Mouse (Mus musculus): Measurements from ENCODE around the gene Lman2. TPM values are rescaled to one million over a fixed set of nuclear protein-coding genes. Genes with fewer than 3 reads are reported as not detected.

Lman2 gene
- polyA plus RNA-seq, 1 experiment from 2014 or later = 100 TPM

GRCm38 (mm10) chr13:55398088-55398487 is 35.5 kb upstream of the Lman2 start, which contains the start of gene Slc34a1:
Slc34a1 (plus strand) TSS chr13:55398187.
- no peaks in the 10 kb centered on the region for H3K9me3 ChIP-seq
- H3K27ac ChIP-seq = no peak within 1 kb of the TSS
- no peak within 1 kb of the TSS for H3K4me3 ChIP-seq
- no peak within 1 kb of the TSS for H3K9ac ChIP-seq
- H3K4me2 ChIP-seq (replicated peaks) = no peak within 1 kb of the TSS
- no peaks in the 10 kb centered on the region for H3K36me3 ChIP-seq
- H3K27me3 ChIP-seq = no peaks in the 10 kb centered on the region
- 75% methylated on average over 1 of the region's 1 CpGs for WGBS
- no peak for ATAC-seq (ENCODE audit: insufficient number of reproducible peaks, insufficient read depth, low FRiP score, low TSS enrichment)
- 0 out of 2 replicates have a peak, but pooled peaks cover 3% of the 10 kb centered on the region for H3K4me1 ChIP-seq

- Histone ChIP-seq H3K9me3 (no peaks in the 10 kb centered on the region), H3K27me3 (no peaks in the 10 kb centered on the region), H3K4me2 (replicated peaks) (no peak overlapping the region), H3K36me3 (no peaks in the 10 kb centered on the region), H3K9ac (no peak overlapping the region), H3K4me3 (no peak overlapping the region), H3K4me1 (0 out of 2 replicates have a peak, but pooled peaks cover 3% of the 10 kb centered on the region), H3K27ac (no peak overlapping the region)
- 68% methylated on average over 4 of the region's 4 CpGs for WGBS
- ATAC-seq (ENCODE audit: insufficient number of reproducible peaks, insufficient read depth, low FRiP score, low TSS enrichment) = no peak
These were observed 30.4 kb upstream of the Lman2 start for GRCm38 (mm10) chr13:55392933-55393332.

- Histone ChIP-seq H3K9ac (no peak overlapping the region), H3K27me3 (no peaks in the 10 kb centered on the region), H3K4me1 (0 out of 2 replicates have a peak, but pooled peaks cover 3% of the 10 kb centered on the region), H3K4me2 (replicated peaks) (no peak overlapping the region), H3K27ac (no peak overlapping the region), H3K4me3 (no peak overlapping the region), H3K9me3 (no peaks in the 10 kb centered on the region), H3K36me3 (no peaks in the 10 kb centered on the region)
- ATAC-seq (ENCODE audit: insufficient number of reproducible peaks, insufficient read depth, low FRiP score, low TSS enrichment) = no peak
- WGBS = 67% methylated on average over 1 of the region's 1 CpGs
These were observed 29.0 kb upstream of the Lman2 start for GRCm38 (mm10) chr13:55391626-55392029.

- H3K27ac ChIP-seq = no peak overlapping the region
- 80% methylated on average over 3 of the region's 3 CpGs for WGBS
- ATAC-seq (ENCODE audit: insufficient number of reproducible peaks, insufficient read depth, low FRiP score, low TSS enrichment) = no peak
- no peaks in the 10 kb centered on the region for H3K36me3 ChIP-seq
- no peaks in the 10 kb centered on the region for H3K9me3 ChIP-seq
- H3K4me2 ChIP-seq (replicated peaks) = no peak overlapping the region
- H3K27me3 ChIP-seq = no peaks in the 10 kb centered on the region
- H3K9ac ChIP-seq = no peak overlapping the region
- no peaks in the 10 kb centered on the region for H3K4me1 ChIP-seq
- no peak overlapping the region for H3K4me3 ChIP-seq
These were observed 28.1 kb upstream of the Lman2 start for GRCm38 (mm10) chr13:55390644-55391043.

- Histone ChIP-seq H3K4me3 (no peak overlapping the region), H3K27me3 (peaks cover 48% of the 10 kb centered on the region), H3K36me3 (no peaks in the 10 kb centered on the region), H3K4me1 (peaks cover 4% of the 10 kb centered on the region), H3K4me2 (replicated peaks) (no peak overlapping the region), H3K27ac (no peak overlapping the region), H3K9ac (no peak overlapping the region), H3K9me3 (no peaks in the 10 kb centered on the region)
- 68% methylated on average over 4 of the region's 4 CpGs for WGBS
- ATAC-seq (ENCODE audit: insufficient number of reproducible peaks, insufficient read depth, low FRiP score, low TSS enrichment) = no peak
These were observed 19.2 kb upstream of the Lman2 start for GRCm38 (mm10) chr13:55381790-55382189.

- Histone ChIP-seq H3K36me3 (no peaks in the 10 kb centered on the region), H3K27ac (no peak overlapping the region), H3K4me1 (peaks cover 4% of the 10 kb centered on the region), H3K27me3 (peaks cover 57% of the 10 kb centered on the region), H3K9ac (peak overlapping the region; percentile 34; the same call in 1 of the 2 replicates), H3K4me2 (replicated peaks) (peak overlapping the region; percentile 38), H3K4me3 (peak overlapping the region; percentile 17; the same call in 1 of the 2 replicates), H3K9me3 (no peaks in the 10 kb centered on the region)
- peak; percentile 64; the same call in 1 of the 2 replicates for ATAC-seq (ENCODE audit: insufficient number of reproducible peaks, insufficient read depth, low FRiP score, low TSS enrichment)
- WGBS = 7% methylated on average over 32 of the region's 32 CpGs
These were observed 16.5 kb upstream of the Lman2 start for GRCm38 (mm10) chr13:55378907-55379580.

GRCm38 (mm10) chr13:55375877-55376276 is 13.3 kb upstream of the Lman2 start:
- Histone ChIP-seq H3K4me2 (replicated peaks) (no peak overlapping the region), H3K27me3 (peaks cover 51% of the 10 kb centered on the region), H3K9me3 (no peaks in the 10 kb centered on the region), H3K27ac (no peak overlapping the region), H3K36me3 (no peaks in the 10 kb centered on the region), H3K4me3 (no peak overlapping the region), H3K9ac (no peak overlapping the region), H3K4me1 (peaks cover 4% of the 10 kb centered on the region)
- no peak for ATAC-seq (ENCODE audit: insufficient number of reproducible peaks, insufficient read depth, low FRiP score, low TSS enrichment)
- 70% methylated on average over 2 of the region's 2 CpGs for WGBS

- H3K9ac ChIP-seq = no peak overlapping the region
- no peak overlapping the region for H3K27ac ChIP-seq
- no peak for ATAC-seq (ENCODE audit: insufficient number of reproducible peaks, insufficient read depth, low FRiP score, low TSS enrichment)
- H3K36me3 ChIP-seq = no peaks in the 10 kb centered on the region
- H3K4me2 ChIP-seq (replicated peaks) = no peak overlapping the region
- peaks cover 4% of the 10 kb centered on the region for H3K4me1 ChIP-seq
- no peak overlapping the region for H3K4me3 ChIP-seq
- no peaks in the 10 kb centered on the region for H3K9me3 ChIP-seq
- H3K27me3 ChIP-seq = peaks cover 37% of the 10 kb centered on the region
- WGBS = 64% methylated on average over 6 of the region's 6 CpGs
These were observed 11.8 kb upstream of the Lman2 start for GRCm38 (mm10) chr13:55374206-55374924.

- Histone ChIP-seq H3K9me3 (no peaks in the 10 kb centered on the region), H3K9ac (no peak overlapping the region), H3K4me2 (replicated peaks) (no peak overlapping the region), H3K36me3 (no peaks in the 10 kb centered on the region), H3K27ac (no peak overlapping the region), H3K27me3 (peaks cover 16% of the 10 kb centered on the region; the same call in 1 of the 2 replicates), H3K4me1 (no peaks in the 10 kb centered on the region), H3K4me3 (no peak overlapping the region)
- WGBS = 57% methylated on average over 5 of the region's 5 CpGs
- ATAC-seq (ENCODE audit: insufficient number of reproducible peaks, insufficient read depth, low FRiP score, low TSS enrichment) = no peak
These were observed 9.2 kb upstream of the Lman2 start for GRCm38 (mm10) chr13:55371740-55372139.

GRCm38 (mm10) chr13:55371007-55371681 is 8.6 kb upstream of the Lman2 start:
- WGBS = 57% methylated on average over 8 of the region's 8 CpGs
- H3K4me2 ChIP-seq (replicated peaks) = no peak overlapping the region
- H3K9me3 ChIP-seq = no peaks in the 10 kb centered on the region
- no peak overlapping the region for H3K27ac ChIP-seq
- H3K36me3 ChIP-seq = no peaks in the 10 kb centered on the region
- H3K27me3 ChIP-seq = peaks cover 16% of the 10 kb centered on the region; the same call in 1 of the 2 replicates
- no peak overlapping the region for H3K4me3 ChIP-seq
- H3K9ac ChIP-seq = no peak overlapping the region
- H3K4me1 ChIP-seq = no peaks in the 10 kb centered on the region
- no peak for ATAC-seq (ENCODE audit: insufficient number of reproducible peaks, insufficient read depth, low FRiP score, low TSS enrichment)

GRCm38 (mm10) chr13:55370234-55370633 is 7.7 kb upstream of the Lman2 start:
- ATAC-seq (ENCODE audit: insufficient number of reproducible peaks, insufficient read depth, low FRiP score, low TSS enrichment) = no peak
- H3K4me1 ChIP-seq = no peaks in the 10 kb centered on the region
- WGBS = 62% methylated on average over 2 of the region's 3 CpGs
- peaks cover 12% of the 10 kb centered on the region; the same call in 1 of the 2 replicates for H3K27me3 ChIP-seq
- no peak overlapping the region for H3K4me3 ChIP-seq
- 0 out of 2 replicates have a peak overlapping the region, but pooled peaks have one; percentile 4 for H3K9ac ChIP-seq
- no peak overlapping the region for H3K27ac ChIP-seq
- no peaks in the 10 kb centered on the region for H3K9me3 ChIP-seq
- no peak overlapping the region for H3K4me2 ChIP-seq (replicated peaks)
- no peaks in the 10 kb centered on the region for H3K36me3 ChIP-seq
